Mouse (Mus musculus) heart, postnatal 25 days (tissue): ENCODE results near the gene Fam160b1. TPM values are rescaled to one million over a fixed set of nuclear protein-coding genes. Genes with fewer than 3 reads are reported as not detected.

Experiments
- DNase-seq: peaks from one replicate; pipeline ENCODE4 v3.0.0; 2022; ENCODE audit warnings: low spot score
- intact Hi-C: fragments of 180-260 bp; cut with DNase I; formaldehyde crosslinking; loops from one replicate; pipeline ENCODE4 v1.15.1; 2025
- total RNA-seq, 2 experiments: library from RNA; stranded (reverse); gene quantifications; 2 replicates each; pipeline ENCODE4 v1.2.3; 2021

Fam160b1 gene
- total RNA-seq, 2 experiments from 2014 or later: 9.9 to 12.4 TPM

GRCm38 (mm10) chr19:57411375-57412196 is 51.1 kb downstream of the Fam160b1 start:
- intact Hi-C loops: no loop called here
- DNase-seq: peak; percentile 49

DNA sequence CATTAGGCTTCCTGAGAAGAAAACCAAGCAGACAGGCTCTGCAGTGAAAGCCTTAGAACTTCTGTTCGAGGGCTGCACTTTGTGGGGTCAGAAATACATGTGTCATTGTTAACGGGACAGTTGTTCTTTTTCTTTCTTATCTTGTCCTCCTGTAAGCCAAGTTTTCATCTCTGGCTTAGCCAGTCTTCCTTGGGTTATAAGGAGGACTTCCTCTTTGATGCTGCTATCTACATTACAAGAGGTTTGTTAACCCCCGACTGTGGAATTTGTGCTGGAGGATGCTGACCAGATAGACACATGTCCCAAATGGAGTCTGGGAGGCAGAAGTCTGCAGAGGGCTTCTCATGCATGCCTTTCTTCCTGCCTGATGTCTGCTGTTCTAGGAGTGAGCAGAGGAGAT is 52.7 kb downstream of the Fam160b1 start:
- intact Hi-C loops: no loop called here
- DNase-seq: no peak

DNA sequence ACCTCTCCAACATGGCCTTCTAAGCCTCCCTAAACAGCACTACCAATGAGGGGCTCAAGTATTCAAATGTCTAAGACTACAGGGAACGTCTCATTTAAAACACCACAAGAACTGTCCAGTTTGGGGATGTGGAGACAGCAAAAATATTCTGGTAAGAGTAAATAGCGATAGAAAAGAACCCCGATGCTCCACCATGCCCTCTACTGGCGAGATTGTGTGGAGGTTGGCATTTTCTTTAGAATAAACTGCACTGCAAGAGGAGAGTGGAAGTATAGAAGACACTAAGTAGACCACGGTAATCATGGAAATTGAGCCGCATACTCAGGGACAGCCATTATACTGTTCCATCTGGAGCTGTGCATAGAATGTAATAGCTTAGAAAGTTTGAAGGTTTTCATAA is 53.4 kb downstream of the Fam160b1 start:
- intact Hi-C loops: no loop called here
- DNase-seq: no peak

DNA sequence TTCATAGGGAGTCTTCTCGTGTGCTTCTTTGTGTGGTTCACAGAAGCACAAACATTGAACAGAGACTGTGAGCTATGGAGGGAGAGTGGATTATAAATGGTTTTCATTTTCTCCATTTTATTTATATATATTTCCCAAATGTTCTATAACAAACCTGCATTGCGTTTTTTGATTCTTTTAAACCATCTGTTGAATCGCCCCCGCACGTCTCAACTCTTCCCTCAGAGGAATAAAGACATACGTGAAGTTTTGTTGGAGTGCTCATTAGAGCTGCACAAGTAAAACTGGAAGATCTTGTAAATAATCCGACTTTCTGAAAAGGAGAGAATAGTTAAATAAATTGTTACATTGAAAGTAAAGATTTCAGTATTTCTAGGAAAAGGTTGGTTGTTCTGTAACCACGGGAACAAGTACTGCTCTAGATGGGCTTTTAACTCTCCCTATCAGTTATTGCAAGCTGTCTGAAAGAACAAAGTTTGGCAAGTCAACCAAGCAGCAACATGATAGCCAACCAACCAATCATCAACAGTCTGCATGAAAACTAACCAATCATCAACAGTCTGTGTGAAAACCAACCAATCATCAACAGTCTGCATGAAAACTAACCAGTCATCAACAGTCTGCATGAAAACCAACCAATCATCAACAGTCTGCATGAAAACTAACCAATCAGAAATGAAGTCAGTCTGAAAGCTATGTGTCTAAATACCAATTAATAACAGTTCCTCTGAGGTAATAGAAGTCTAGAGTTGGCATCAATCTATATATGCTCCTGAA is 54.7 kb downstream of the Fam160b1 start:
- intact Hi-C loops: no loop called here

GRCm38 (mm10) chr19:57417800-57418580 is 57.5 kb downstream of the Fam160b1 start:
- intact Hi-C loops: no loop called here
- no peak for DNase-seq

More for the DNA sequence above, 54.7 kb downstream of the Fam160b1 start:
- no peak for DNase-seq

GRCm38 (mm10) chr19:57423402-57423801 is 62.9 kb downstream of the Fam160b1 start:
- intact Hi-C loops: no loop called here
- DNase-seq: no peak

DNA sequence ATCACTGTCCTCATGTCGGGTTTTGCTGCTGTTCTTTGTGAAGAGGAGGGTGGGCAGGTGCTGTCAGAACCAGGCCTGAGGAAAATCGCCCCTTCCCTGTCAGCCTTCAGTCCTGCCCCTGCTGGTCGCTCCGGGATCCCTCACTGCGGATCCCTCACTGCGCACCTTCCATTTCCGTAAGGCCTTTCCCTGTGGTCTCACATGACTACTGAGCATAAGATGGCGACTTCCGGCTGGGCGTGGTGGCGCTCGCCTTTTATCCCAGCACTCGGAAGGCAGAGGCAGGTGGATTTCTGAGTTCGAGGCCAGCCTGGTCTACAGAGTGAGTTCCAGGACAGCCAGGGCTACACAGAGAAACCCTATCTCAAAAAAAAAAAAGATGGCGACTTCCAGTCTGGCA is 64.8 kb downstream of the Fam160b1 start:
- intact Hi-C loops: no loop called here
- no peak for DNase-seq

DNA sequence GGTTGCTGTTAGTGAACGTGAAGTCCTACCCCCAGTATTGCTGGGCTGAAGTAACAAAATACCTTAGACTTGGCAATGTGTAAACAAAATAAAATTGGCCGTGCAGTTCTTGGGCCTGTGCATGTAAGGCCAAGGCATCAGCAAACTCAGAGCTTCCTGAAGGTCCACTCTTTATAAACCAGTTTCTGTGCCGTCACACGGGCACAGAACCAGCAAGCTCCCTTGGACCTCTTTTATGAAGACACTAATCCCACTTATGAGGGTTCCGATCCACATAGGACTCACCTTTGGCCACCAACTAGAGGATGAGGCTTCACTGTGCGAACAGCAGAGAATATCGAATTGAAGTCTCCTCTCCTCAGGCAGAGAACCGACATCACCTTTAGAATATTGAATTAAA is 66.4 kb downstream of the Fam160b1 start:
- DNase-seq: no peak
- intact Hi-C loops: no loop called here

DNA sequence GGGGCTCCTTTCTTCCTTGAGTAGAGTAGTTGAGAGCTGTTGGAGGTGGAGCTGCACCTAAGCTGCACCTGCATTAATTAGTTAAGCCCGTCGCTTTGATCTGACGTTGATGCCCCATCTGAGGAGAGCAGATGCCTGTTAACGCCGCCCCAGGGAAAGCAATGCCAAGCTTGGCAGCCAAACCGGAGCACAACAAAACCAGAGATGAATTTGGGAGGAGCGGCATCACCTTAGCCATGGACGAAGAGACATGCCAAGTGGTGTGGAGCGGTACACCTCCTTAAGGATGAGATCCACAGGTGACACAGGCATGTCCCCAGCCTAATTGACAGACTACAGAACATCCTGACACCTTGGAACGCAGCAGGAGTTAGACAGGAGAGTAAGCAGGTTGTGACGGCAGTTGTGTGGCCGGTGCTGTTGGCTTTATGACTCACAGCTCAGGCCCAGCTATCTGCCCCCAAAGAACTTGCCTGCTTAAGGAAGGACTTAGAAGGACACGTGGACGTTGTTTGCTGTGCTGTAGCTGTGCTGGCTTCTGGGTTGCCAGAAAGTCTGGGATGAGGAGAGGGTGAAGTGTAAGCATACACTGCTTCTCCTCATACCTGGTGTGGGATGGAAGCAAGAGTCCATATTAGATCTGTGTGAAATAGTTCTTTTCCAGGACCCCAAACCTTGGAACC is 67.4 kb downstream of the Fam160b1 start:
- intact Hi-C loops: no loop called here
- no peak for DNase-seq

- intact Hi-C loops: no loop called here
Measured at GRCm38 (mm10) chr19:57428641-57429040, 68.2 kb downstream of the Fam160b1 start.

DNA sequence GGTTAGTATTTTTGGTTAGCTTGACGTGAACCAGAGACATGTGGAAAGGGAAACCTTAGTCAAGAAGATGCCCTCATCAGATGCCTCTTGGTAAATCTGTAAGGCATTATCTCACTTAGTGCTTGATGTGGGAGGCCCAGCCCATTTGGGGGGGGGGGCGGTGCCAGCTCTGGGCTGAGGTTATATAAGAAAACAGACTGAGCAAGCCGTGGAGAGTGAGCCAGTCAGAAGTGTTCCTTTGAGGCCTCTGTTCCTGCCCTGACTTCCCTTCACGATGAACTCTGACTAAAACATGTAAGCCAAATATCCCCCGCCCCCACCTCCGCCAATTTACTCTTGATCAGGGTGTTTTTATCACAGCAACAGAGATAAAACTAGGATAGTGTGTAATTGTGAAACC is 69.4 kb downstream of the Fam160b1 start:
- intact Hi-C loops: no loop called here
- no peak for DNase-seq

More at GRCm38 (mm10) chr19:57428641-57429040, 68.2 kb downstream of the Fam160b1 start:
- no peak for DNase-seq

DNA sequence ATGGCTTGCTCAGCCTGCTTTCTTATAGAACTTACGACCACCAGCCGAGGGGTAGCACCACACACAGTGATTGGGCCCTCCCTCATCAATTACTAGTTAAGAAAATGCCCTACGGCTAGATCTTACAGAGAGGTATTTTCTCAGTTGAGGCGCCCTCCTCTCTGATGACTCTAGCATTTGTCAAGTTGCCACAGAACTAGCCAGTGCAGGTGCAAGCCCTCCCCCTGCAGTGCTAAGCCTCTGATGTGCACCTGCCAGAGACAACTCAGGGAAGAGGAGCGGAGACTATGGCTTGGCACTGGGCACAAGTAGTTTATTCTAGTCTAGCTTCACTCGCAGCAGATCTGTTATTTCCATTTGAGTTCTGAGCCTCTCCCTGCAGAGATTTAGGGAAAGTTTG is 71.0 kb downstream of the Fam160b1 start:
- intact Hi-C loops: no loop called here
- DNase-seq: no peak

DNA sequence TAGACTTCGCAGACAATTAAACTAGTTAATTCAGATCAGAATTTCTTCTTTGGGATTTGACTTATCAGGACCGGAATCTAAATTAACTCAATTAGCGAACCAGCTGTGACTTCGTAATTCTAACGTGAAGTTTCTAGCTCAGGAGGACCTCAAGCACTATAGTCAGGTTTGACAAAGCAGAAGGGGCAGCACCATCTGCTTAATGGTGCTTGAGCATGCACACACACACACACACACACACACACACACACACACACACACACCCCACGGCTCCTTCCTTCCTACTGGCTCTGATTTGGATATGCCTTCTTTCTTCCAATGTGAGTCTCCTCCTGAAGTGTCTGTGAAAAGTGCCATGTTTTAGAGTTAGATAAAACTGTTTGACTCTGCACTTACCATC is 73.5 kb downstream of the Fam160b1 start:
- DNase-seq: no peak
- intact Hi-C loops: no loop called here

DNA sequence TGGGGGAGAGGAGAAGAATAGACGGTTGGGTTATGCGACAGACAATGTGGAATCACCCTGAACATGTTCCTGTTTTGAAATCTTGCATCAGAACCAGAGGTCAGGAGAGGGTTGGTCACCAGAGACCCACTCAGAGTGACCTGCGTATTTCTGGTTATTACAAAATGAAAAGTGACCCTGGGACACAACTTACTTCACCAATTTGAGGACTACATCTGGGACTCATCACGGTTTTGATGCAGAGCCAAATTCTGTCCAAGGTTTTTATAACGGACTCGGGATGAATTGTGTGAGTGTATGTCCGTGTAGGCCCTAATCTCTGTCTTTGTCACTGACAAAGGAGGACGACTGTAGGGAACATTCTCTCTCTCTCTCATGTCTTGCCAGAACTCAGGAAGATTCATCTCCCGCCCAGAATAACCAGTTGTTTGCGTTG is 76.1 kb downstream of the Fam160b1 start:
- no peak for DNase-seq
- intact Hi-C loops: no loop called here

DNA sequence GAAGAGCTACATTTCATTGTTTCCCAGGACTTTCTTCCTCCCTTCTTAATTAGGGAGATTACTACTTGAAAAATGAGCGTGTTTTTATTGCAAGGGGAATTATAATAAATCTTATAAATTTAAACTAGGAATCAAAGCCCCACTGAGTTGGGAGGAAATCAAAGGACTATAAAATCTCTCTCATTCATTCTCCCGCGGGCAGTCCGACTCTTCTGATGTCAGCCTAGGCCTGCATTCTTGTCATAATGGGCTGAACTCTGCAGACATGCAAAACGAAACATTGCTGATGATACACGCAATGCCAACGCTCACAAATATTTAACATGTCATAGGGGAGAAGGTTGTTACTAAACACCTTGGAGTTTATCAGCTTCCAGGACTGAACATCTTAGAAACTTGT is 76.6 kb downstream of the Fam160b1 start:
- no peak for DNase-seq
- intact Hi-C loops: no loop called here

Other genes starting within 250 kb of the Fam160b1 start
- 100 to 1,000 TPM; 417 to 451 TPM for gene Ablim1, start 45.8 kb upstream of the Fam160b1 start, total RNA-seq
- 1 to 10 TPM; 3.8 to 9.1 TPM for gene Trub1, start 92.2 kb downstream of the Fam160b1 start, total RNA-seq